Mouse (Mus musculus) heart, postnatal 25 days (tissue): Measurements from ENCODE around the gene Ifna16. TPM values are rescaled to one million over a fixed set of nuclear protein-coding genes. Genes with fewer than 3 reads are reported as not detected.

Experiments
- DNase-seq: peaks from one replicate; pipeline ENCODE4 v3.0.0; 2022; ENCODE audit warnings: low spot score
- intact Hi-C: fragments of 180-260 bp; cut with DNase I; formaldehyde crosslinking; loops from one replicate; pipeline ENCODE4 v1.15.1; 2025
- total RNA-seq, 2 experiments: library from RNA; stranded (reverse); gene quantifications; 2 replicates each; pipeline ENCODE4 v1.2.3; 2021

The Ifna16 gene
- not detected for total RNA-seq

DNA sequence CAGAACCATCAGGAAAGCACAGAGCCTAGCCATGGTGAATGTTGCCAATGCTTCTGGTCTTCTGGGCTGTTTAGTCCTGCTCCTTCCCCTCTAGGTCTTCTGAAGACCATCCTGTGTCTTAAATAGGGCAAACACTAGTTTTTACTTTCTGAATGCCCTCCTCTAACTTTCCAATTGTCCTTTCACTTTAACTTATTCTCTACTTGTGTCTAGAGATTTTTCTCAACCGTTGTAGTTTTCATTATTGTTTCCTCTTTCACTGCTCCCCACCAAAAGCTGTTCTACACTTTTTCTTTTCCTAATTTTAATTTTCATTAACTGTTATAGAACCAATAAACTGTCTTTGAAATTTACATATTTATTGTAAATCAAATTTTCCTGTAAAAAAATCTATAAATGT lies at the start of gene Ifna16:
TSS of gene Ifna16 (minus strand) at position 101 of the 400 bp plus-strand sequence.
- intact Hi-C loops, result no loop called here
- no peak for DNase-seq

DNA sequence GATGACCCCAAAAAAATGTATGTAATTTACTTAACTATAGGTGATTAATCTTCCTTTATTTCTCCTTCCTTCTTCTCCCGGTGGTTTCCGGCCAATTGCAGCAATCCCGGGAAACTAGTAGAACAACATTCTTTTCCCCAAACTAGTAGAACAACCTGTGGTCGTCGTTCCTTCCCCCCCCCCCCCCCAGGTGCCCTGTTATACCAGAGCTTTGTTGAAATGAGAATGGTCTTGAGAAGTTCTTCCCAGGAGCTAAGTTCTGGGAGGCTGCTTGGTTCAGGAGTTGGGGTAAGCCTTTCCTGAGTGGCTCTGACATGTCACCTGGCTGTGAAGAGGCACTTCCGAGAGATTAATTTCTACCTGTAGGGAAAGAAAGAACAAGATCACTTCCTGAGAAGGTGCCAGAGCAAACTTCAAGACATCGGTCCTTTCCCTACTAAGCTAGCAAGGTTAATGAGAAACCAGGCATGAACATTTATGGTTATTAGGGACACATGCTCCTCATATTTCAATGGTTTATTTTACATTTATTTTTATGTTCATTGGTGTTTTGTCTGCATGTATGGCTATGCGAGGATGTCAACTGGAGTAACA lies 46.9 kb upstream of the Ifna16 start:
- intact Hi-C loops, result no loop called here
- no peak for DNase-seq

DNA sequence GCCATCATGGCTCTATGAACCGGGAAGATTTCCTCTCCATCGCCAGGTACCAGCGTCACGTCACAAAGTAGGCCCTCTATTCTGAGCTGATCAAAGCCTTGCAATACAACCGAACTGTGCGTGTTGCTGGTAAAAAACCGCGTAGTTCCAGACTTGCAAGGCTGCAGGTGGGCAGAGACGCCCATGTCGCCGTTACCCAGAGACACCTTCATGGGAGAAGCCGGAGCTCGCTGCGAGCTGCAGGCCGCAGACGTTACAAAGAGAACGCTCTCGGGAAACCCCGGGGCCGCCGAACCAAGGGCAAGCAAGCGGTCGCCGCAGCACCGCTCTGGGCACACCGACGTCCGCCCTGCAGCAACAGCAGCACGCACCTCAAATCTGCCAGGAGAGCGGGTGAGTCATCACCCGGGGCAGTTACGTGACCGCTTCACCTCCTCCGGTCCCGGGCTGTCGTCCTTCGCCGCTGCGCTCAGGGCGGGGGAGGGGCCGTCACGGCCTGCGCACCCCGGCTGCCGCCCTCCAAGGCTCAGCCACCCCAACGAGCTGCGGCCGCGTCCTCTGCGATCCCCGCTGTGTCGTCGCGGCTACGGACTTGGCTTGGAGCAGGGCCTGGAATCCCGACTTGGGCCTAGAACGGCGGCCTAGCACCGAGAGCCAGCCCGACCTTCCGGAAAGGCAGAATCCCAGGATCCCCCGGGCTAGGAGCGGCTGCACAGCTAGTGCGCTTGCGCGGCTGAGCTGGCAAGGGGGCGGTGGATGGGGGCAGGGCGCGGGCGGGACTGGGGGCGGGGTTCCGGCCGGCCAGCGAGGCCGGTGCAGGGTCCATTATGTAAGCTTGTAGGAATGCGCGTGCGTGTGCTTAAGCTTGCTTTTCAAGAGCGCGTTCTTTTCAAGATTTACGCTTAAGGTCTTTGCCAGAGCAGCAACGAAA lies 45.3 kb upstream of the Ifna16 start, which contains the start of the genes Gm26566 and Klhl9:
TSS of gene Gm26566 (plus strand) at position 15 of the 931 bp plus-strand sequence.
TSS of gene Klhl9 (minus strand) at position 675 of the 931 bp plus-strand sequence.
- intact Hi-C loops, result no loop called here
- peak; percentile 84 for DNase-seq

DNA sequence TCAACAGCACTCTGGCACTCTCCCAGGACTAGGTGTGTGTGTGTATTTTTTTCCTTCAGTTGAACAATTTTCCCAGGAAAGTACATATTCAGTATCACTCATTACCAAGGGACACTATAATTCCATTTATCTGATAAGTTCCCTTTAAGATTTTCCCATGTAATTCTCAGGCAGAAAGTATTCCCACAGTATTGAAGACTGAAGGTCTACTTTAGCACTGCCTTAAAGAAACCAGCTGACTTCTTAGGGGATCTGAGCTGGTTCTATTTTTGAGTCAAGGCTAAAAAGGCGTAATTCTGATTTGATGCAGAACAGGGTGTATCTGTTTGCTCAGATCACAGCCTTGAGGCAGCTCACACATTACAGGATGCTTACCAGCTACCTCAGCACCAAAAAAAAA lies 42.0 kb upstream of the Ifna16 start:
- intact Hi-C loops, result no loop called here
- DNase-seq, result no peak

DNA sequence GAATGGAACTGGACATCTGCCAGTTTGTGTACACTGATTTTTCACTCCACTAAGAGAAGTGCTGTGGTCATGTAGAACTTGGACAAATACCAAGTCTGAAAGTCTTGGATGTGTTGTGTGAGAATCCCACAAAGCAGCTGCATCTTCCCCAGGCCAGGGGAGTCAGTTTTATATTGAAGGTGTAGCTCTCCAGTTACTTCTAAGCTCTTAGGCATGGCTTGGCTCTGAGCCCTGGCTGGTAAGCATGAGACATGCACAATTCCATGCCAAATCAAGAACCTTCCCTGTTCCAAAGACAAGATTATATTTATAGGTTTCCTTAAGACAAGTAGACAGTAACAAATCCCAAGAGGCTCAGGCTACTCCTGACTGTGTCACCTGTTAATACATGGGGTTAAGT lies 38.3 kb upstream of the Ifna16 start:
- intact Hi-C loops, result no loop called here
- DNase-seq, result no peak

DNA sequence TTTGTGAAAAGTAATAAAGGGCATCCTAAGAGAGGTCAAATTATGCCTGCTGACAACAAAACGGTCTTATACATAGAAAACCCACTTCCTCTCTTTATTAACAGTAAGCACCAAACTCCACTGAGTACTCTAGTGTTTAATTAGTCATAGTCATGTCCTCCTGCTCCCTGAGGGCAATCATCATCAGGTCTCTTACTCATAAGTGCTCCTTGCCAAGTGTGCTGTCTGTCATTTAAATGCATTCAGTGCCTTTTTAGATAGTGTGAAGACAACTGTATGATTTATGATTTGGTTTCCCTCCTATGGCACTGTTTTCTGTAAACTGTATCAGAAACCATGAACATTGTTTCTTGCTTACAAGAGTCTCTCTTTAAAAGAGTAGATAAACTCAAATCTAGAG lies 37.6 kb upstream of the Ifna16 start:
- no peak for DNase-seq
- intact Hi-C loops, result no loop called here

DNA sequence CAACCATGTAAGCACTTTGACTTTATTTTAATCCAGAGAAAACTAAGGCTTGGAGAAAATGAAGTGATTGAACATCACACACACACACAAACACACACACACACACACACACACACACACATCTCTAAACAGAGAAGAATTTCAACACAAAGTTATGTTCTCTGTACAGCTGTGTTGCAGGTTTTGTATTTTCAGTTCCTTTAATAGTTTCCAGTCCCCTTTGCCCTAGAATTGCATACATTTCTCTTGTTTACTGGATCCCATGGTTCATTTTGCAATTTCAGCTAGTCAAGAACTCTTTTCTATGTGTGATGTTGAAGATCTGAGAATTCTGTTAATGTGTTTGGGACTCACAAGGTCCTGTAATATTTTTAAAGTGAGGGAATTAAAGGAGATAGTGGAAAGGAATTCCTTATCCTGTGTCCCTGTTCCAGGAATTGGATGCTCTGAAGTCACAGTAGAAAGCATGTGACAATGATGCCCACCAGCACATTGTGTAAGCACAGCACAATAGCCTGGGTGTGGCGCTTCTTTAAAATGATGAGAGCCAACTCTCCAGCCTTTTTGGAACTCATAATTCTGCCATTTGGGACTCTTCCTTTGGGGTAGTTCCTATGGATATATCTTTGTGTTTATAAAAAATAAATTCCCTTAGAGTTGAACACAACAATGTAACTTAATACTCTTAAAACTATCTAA lies 30.6 kb upstream of the Ifna16 start:
- intact Hi-C loops, result no loop called here
- DNase-seq, result no peak

DNA sequence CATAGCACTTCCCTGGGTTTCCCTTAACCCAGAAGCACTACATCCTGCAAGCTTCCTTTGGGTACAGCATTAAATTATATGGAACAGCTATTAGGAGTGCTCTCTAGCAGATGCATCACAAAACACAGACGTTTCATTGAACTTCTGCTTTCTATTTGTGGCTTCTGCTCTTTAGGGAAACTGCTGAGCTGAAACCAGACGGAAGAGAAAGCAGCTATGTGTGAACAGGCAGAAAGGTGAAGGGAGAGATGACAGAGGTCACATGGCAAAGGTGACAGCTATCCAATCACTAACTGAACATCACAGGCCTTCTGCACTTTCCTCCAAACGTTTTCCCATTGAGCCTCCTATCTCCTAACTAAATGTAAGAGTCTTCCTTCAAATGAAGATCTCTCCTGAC lies 29.2 kb upstream of the Ifna16 start:
- intact Hi-C loops, result no loop called here

DNA sequence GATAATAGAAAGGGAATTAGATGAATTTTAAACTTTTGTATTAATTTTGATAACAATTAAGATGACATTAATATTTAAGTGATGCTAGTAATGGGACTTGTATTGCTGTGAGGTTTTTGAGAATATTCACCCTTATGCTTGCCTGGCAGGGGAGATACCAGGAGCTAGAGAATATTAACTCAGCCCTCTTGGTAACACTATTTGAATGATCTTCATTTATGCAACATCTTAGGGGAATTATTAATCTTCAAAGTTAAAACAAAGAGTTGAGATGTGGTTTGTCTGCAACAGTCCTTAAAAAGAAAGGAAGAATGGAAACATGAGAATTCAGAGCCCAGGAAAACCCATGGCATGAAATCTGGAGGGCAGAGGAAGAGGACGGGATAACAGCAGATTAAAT lies 22.6 kb upstream of the Ifna16 start:
- intact Hi-C loops, result no loop called here

More for the DNA sequence above, 29.2 kb upstream of the Ifna16 start:
- DNase-seq, result no peak

DNA sequence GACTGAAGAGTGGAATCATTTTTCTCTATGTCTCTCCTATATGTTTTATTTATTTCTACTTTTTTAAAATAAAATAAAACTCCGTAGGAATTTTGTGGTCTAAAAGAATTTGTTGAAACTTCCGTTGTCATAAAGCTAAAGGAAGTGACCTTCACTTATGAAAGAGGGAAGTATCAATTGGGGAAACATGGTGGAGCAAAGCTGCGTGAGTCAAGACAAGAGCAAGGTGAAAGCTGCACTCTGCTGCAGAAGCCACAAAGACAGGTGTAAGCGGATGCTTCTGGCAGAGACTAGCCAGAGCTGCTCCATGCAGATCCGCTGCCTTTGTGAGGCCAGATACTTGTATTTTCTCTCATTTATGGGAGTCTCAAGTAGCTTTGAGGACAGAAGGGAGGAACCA lies 22.1 kb upstream of the Ifna16 start:
- intact Hi-C loops, result no loop called here
- DNase-seq, result no peak

More for the DNA sequence above, 22.6 kb upstream of the Ifna16 start:
- no peak for DNase-seq

DNA sequence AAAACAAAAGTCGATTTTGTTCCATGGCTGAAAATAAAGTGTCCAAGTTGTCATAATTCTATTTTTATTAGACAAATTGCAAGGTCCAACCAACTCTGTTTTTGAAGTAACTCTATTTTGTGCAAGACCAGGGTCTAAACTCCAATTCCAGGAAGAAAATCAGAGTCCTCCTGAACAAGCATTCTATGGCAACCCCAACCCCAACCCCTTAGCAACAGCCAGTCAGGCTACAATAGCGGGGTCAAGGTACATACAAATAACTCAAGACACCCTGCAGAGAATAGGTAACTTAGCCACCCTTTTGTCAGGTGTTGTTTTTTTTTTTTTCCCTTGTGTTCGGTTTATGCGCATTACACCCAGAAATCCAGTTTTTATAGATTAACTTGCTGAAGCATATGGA lies 21.0 kb upstream of the Ifna16 start:
- intact Hi-C loops, result no loop called here
- DNase-seq, result no peak

DNA sequence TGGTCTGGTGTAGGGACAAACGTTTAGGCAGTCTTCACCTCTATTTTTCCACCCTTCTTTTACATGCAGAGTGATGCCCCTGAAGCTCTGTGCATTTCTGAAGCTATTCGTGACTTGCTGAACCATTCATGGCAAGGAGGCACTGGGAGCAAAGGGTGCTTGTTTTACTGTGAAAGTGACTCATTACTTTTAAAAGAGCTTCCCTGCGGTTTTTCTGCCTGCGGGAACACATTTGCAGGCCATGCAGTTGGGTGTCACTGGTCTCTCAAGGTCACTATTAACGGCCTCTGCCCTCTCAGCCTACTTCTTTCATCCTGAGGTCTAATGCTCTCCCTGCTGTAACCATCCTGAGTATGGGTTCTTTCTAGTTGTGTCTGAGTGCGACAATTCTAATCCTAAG lies 20.4 kb upstream of the Ifna16 start:
- intact Hi-C loops, result no loop called here
- DNase-seq, result no peak

DNA sequence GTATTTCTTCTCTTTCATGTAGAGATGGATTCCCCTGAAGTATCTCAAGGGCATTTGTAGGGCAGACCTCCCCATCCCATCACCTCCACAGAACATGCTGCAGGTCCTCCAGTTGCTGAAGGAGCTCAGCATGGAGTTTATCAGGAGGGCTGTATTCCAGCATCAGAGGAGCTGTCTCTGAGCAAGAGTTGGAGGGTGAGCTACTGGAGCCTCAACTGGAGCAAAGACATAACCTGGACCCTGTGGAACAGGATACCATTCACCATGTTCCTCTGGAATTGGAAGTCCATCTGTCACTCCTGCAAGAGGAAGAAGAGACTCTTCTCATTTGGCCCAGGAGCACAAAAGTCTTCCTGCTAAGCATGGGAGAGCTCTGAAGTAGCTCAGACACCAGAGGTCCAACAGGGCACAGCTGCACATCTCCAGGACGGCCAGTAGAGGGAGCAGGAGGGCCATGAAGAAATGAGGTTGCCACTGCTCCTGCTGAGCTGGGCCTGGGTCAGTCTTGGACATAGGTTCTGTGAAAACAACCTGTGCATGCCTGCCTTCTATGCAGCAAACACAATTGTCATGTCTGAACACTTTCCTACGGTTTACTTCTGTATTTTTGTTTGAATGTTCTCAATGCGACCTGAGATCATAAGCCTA lies 19.6 kb upstream of the Ifna16 start:
- intact Hi-C loops, result loop anchor here (1.0 kb wide), 1 partner anchor 32 kb away; no protein-coding TSS in a partner anchor
- DNase-seq, result peak; percentile 26

DNA sequence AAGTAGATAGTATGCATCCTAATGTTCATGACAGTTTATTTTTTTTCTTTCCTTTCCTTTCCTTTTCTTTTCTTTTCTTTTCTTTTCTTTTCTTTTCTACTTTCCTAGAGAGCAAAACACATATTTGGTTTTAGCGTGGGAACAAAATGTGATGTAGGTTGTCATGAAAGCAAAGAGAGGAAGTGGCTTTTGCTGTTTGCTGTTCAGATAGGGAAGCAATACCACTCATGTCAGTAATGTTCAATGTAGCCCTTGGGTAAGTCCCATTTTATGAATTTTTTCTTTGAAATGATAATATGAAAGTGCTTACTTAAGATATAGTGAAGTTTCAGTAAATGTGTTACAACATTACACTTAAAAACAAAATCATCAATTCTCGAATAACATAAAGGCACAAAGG lies 16.7 kb upstream of the Ifna16 start:
- no peak for DNase-seq
- intact Hi-C loops, result no loop called here

DNA sequence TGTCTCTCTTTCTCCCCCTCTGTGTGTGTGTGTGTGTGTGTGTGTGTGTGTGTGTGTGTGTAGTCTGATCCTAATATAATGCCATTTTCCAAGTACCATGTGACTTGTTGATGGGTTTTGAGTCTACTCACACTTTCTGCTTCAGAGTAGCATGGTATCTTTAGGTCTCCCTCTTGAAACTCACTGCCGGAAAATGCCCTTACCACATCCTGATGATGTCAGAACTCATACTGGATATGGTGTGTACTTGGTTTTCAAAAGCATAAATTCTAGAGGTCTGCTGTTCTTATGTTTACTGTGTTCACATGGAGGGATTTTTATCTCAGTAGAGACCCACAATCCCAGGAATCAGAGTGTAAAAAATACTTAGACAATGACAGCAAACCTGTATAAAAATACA lies 15.8 kb upstream of the Ifna16 start:
- intact Hi-C loops, result no loop called here

DNA sequence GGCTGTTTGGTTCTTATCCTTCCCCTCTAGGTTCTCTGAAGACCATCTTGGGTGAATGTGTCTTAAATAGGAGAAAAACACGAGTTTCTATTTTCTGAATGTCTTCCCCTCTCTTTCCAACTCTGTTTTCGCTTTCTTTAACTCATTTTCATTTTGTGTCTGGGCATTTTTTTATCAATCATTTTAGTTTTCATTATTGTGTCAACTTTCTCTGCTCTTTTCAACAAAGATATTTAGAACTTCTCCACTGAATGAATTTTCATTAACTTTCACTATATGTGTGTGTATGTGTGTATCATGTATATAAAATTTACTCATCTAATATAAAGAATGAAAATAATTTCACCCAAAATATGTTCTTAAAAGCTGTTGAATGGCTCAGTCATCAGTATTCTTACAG lies 14.5 kb upstream of the Ifna16 start, which contains the start of gene Ifnab:
TSS of gene Ifnab (minus strand) at position 101 of the 400 bp plus-strand sequence.
- intact Hi-C loops, result no loop called here
- DNase-seq, result no peak

More for the DNA sequence above, 15.8 kb upstream of the Ifna16 start:
- DNase-seq, result no peak

DNA sequence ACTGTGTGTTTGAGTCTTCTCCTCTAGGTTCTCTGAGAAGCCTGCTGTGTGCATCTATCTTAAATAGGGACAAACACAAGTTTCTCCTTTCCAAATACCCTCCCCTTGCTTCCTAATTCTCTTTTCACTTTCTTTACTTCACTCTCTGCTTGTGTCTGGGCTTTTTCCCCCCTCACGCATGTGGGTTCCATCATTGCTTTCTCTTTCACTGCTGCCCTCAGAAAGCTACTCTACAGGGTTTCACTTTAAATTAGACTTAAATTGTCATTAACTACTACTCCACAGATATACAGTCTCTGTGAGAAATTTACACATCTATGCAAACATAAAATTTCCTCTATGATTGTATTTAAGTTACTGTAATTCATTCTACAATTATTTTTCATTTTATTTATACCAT lies 7.1 kb upstream of the Ifna16 start, which contains the start of gene Ifna2:
TSS of gene Ifna2 (minus strand) at position 101 of the 400 bp plus-strand sequence.
- intact Hi-C loops, result loop anchor here (5.0 kb wide), 1 partner anchor 138 kb away; no protein-coding TSS in a partner anchor

DNA sequence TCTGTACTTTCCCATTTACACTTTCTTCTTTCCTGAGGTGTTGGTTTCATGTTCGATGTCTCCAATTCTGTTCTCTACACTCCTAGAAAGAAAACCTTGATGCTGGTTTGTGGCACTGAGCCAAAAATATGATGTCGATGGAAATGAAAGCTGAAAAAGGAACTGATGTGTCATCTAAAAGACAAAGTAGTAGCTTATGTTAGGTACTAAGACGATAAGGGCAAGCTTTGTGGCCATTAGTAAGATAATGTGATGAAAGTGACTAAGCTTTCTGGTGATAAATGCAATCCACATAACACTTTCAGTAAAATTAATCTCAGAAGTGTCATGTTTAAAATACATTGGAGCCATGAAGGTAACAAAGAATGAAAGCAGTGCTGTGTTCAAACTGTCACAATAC lies 4.6 kb upstream of the Ifna16 start:
- intact Hi-C loops, result loop anchor here (5.0 kb wide), 1 partner anchor 141 kb away; no protein-coding TSS in a partner anchor
- DNase-seq, result no peak

More for the DNA sequence above, 7.1 kb upstream of the Ifna16 start, which contains the start of gene Ifna2:
- DNase-seq, result no peak

DNA sequence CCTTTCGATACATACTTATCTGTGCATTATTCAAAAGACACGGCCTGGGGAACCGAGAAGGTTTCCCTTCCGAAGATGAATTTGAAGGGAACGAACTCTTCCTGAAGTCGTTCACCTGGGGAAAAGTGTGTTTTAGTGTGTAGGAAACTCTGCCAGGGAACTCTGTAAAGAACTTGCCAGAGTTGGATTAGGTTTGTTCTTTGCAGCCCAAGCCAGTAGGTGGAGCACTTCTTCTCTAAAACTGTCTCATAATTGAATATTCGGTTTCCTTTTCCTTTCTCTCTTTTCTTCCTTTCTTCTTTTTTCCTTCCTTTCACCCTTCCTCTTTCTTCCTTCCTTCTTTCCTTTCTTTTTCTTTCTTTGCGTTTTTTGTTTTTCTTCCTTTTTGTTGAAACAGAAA lies 3.6 kb upstream of the Ifna16 start:
- no peak for DNase-seq
- intact Hi-C loops, result loop anchor here (5.0 kb wide), 1 partner anchor 142 kb away; no protein-coding TSS in a partner anchor

DNA sequence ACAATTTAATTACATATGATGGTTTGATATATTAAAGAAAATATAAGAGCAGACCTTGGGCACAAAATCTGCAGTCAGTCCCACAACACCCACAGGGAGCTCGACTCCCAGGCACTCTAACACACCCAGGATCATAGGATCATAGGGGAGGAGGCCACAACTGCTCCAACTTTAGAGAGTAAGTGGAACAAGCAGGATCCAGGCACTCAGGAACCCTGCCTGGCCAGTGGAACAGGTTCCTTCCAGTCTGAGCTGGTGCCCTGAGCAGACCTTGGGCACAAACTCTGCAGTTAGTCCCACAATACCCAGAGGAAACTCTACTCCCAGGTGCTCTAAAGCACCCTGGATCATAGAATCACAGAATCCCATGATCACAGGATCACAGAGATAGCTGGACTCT lies 21.3 kb downstream of the Ifna16 start:
- DNase-seq, result no peak
- intact Hi-C loops, result no loop called here
